Mouse (Mus musculus) spleen, adult 2 months (tissue): ENCODE measurements around the gene Senp2. TPM values are rescaled to one million over a fixed set of nuclear protein-coding genes. Genes with fewer than 3 reads are reported as not detected.
A peak's percentile ranks its signal among the peaks of the same experiment; 100 is the strongest.
"Not testable (repeated sequence)": the region's sequence is repeated elsewhere in the genome, so short reads cannot be mapped to it uniquely, and the experiment has no call there.

Source experiments
- DNase-seq, 2 experiments: peaks; one replicate each; pipeline versions ENCODE4 v3.0.0 to v3.0.0-alpha.2; 2012 to 2021; ENCODE audit warnings: low spot score in 2 of 2, low read depth in 1 of 2
- H3K27ac ChIP-seq: fragments of 200-500 bp; 2 replicates; pipeline ENCODE4 v1.5.1; 2012; ENCODE audit warnings: low read length, inconsistent platforms; ENCODE audit not compliant: insufficient read depth
- H3K27me3 ChIP-seq: fragments of 200-500 bp; 2 replicates; pipeline ENCODE4 v1.6.1; 2012; ENCODE audit warnings: mild to moderate bottlenecking, moderate library complexity, low read length, inconsistent platforms; ENCODE audit not compliant: control insufficient read depth, insufficient read depth
- H3K36me3 ChIP-seq: fragments of 200-500 bp; 2 replicates; pipeline ENCODE4 v1.6.1; 2012; ENCODE audit warnings: mild to moderate bottlenecking, low read length, inconsistent platforms; ENCODE audit not compliant: control insufficient read depth, insufficient read depth
- H3K4me1 ChIP-seq: fragments of 200-500 bp; 2 replicates; pipeline ENCODE4 v1.6.1; 2011; ENCODE audit warnings: inconsistent platforms; ENCODE audit not compliant: control insufficient read depth, insufficient read depth, insufficient read length
- H3K4me3 ChIP-seq: fragments of 200-500 bp; 2 replicates; pipeline ENCODE4 v1.5.1; 2011; ENCODE audit warnings: mild to moderate bottlenecking, inconsistent platforms; ENCODE audit not compliant: insufficient read depth, insufficient read length; ENCODE audit errors: extremely low read depth
- CTCF ChIP-seq: fragments of 200-500 bp; IDR thresholded peaks from 2 replicates; pipeline ENCODE4 v1.5.1; 2011; ENCODE audit warnings: mild to moderate bottlenecking, inconsistent platforms; ENCODE audit not compliant: insufficient read depth, insufficient read length, insufficient replicate concordance; ENCODE audit errors: extremely low read depth
- POLR2A ChIP-seq: fragments of 200-500 bp; IDR thresholded peaks from 2 replicates; pipeline ENCODE4 v1.6.1; 2011; ENCODE audit warnings: low read depth, low read length, inconsistent platforms
- WGBS: fragments of 180-500 bp; shearing (Covaris S2); methylation state at CpG from one replicate; pipeline ENCODE4 v1.1.7; 2018; 5-methylcytosine and 5-hydroxymethylcytosine counted together
- polyA plus RNA-seq: library from polyadenylated mRNA; depleted of rRNA; stranded (reverse); fragments of >200 nt; gene quantifications from 2 replicates; pipeline ENCODE4 v1.2.3, GENCODE M21; 2012

Senp2 gene
- polyA plus RNA-seq, 1 experiment, result 7.4 TPM

DNA sequence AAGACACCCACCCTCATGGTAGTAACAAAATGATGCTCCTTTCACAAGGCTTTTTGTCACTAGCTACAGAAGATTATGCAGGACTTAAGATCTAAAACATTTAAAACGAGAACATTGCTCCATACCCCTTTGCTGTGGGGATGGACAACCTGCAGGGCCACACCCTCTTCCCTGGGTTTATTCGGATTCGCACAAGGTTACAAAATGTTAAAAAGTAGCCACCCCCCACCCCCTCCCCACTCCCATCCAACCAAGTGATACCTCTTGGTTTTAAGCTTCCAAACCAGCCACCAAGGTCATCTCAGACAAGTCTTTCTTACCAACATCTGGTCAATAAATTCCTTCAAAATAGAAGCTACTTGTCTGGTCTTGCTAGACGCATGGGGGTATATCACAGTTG is 25.7 kb upstream of the Senp2 start:
- no peaks in the 10 kb centered on the region for H3K4me1 ChIP-seq
- H3K27ac ChIP-seq, result no peak overlapping the region
- H3K36me3 ChIP-seq, result no peaks in the 10 kb centered on the region
- TF ChIP-seq POLR2A (no peak), CTCF (no peak)
- 95% methylated on average over 4 of the region's 4 CpGs for WGBS
- no peak overlapping the region for H3K4me3 ChIP-seq
- no peak for DNase-seq
- no peaks in the 10 kb centered on the region for H3K27me3 ChIP-seq

DNA sequence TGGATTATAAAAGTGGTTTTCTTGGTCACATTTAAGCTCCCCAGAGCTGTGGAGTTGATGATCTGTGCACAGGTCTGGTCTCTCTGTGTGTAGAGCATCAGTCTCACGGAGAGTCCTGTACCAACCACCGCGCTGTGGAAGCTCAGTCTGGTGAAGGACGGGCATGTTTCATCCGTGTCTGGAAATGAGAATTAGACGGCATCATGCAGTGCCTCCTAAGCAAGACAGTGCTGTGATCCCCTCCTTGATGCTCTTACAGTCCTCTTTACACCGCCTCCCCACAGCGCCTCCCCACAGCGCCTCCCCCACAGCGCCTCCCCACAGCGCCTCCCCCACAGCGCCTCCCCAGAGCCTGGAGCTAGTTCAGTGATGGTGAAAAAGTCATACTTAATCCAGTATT is 25.2 kb upstream of the Senp2 start:
- Histone ChIP-seq H3K27ac (no peak overlapping the region), H3K4me1 (no peaks in the 10 kb centered on the region), H3K4me3 (no peak overlapping the region), H3K36me3 (no peaks in the 10 kb centered on the region), H3K27me3 (no peaks in the 10 kb centered on the region)
- TF ChIP-seq POLR2A (no peak), CTCF (no peak)
- 93% methylated on average over 12 of the region's 12 CpGs for WGBS
- DNase-seq, result no peak

DNA sequence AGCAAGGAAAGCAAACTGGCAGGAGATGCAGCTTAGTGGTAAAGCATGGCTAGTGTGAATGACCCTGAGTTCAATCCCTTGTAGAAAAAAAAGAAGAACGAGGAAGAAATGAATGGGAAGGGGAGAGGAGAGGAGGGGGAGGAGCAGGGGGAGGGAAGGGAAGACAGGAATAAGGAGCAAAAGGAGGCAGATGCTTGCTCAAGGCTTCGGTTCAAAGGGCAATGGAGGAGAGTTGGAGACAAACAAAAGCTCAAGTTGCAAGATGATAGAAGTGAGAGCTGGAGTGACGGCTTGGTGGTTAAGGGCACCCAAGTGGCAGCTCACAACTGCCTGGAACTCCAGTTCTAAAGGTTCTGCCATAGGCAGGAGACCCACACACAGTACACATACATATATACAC is 23.1 kb upstream of the Senp2 start:
- WGBS, result 73% methylated on average over 3 of the region's 3 CpGs
- H3K4me3 ChIP-seq, result no peak overlapping the region
- DNase-seq, result no peak

DNA sequence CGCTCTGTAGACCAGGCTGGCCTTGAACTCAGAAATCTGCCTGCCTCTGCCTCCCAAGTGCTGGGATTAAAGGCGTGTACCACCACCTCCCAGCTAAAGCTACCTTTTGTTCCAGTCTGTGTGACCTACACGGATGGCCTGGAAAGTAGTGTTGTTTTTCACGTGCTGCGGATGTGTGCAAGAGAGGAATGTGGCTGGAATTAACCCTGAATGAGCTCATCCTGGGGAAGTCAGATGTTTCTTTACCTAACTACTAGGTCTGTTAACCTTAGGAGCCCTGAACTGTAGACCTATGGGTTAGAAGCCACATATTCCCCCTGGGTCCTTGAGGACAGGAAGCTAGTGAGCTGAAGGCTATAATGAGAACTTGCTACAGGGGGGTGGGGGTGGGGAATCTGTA is 21.3 kb upstream of the Senp2 start:
- H3K27me3 ChIP-seq, result no peaks in the 10 kb centered on the region
- TF ChIP-seq POLR2A, result no peak
- TF ChIP-seq CTCF, result no peak
- no peaks in the 10 kb centered on the region for H3K4me1 ChIP-seq
- no peak overlapping the region for H3K27ac ChIP-seq
- 83% methylated on average over 5 of the region's 5 CpGs for WGBS
- no peaks in the 10 kb centered on the region for H3K36me3 ChIP-seq
- H3K4me3 ChIP-seq, result no peak overlapping the region
- DNase-seq, result no peak

More for the DNA sequence above, 23.1 kb upstream of the Senp2 start:
- TF ChIP-seq CTCF (no peak), POLR2A (no peak)
- Histone ChIP-seq H3K27ac (no peak overlapping the region), H3K36me3 (no peaks in the 10 kb centered on the region), H3K4me1 (no peaks in the 10 kb centered on the region), H3K27me3 (no peaks in the 10 kb centered on the region)

DNA sequence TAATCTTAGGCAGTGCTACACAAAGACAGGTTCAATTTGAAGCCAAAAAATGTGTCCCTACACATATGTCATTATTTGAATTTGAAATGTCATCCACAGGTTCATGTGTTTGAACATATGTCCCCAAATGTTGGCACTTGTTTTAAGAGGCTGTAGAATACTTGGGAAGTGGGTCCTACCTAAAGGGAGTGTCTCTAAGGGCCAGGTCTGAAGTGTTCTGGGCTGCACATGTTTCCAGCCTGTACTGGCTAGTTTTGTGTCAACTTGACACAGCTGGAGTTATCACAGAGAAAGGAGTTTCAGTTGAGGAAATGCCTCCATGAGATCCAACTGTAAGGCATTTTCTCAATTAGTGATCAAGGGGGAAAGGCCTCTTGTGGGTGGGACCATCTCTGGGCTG is 18.4 kb upstream of the Senp2 start:
- not testable (repeated sequence) for H3K4me3 ChIP-seq, H3K27me3 ChIP-seq, H3K27ac ChIP-seq, H3K36me3 ChIP-seq, H3K4me1 ChIP-seq, DNase-seq

DNA sequence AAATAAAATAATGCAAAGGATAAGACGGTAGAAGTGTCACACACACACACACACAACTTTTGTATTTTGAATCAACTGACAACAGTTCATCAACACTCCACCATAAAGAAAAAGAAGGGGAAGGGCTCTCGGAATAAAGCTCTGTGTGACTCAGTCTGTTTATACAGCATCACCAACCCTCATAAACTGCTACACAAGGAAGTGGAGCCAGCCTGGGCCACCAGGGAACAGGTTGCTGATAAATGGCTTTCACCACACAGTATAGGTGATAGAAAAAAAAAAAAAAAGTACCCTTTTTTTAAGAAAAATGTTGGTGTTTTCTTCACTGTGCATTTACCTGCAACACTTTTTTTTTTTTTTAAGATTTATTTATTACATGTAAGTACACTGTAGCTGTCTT is 17.5 kb upstream of the Senp2 start:
- H3K4me3 ChIP-seq, result no peak overlapping the region
- DNase-seq, result no peak
- no peak overlapping the region for H3K27ac ChIP-seq
- H3K4me1 ChIP-seq, result no peaks in the 10 kb centered on the region
- WGBS, result 89% methylated on average over 2 of the region's 2 CpGs
- no peaks in the 10 kb centered on the region for H3K27me3 ChIP-seq
- no peaks in the 10 kb centered on the region for H3K36me3 ChIP-seq
- TF ChIP-seq CTCF (no peak), POLR2A (no peak)

DNA sequence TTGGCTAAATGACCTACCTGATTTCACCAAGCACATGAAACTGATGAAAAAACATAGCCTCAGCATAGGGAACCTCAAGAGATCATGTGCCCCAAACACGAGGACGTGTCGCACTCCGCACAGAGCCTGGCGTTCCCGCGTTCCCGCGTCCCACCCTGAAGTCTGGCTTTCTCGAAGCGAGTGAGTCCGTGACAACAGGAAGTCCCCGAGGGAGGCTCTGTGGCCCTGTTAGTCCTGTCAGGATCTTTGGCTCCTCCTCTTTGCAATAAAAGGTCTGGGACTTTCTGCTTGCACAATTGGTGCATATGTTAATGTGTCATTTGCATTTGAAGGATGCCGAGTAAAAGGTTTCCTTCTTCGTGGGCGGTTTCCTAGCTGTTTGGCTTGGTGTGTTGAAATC is 14.0 kb upstream of the Senp2 start, which contains the start of gene Liph:
Gene Liph, minus strand, starts transcription at position 360 of the 400 bp plus-strand sequence.
- Histone ChIP-seq H3K27me3 (no peaks in the 10 kb centered on the region), H3K4me1 (no peaks in the 10 kb centered on the region), H3K4me3 (peak within 1 kb of the TSS; percentile 21; the same call in 1 of the 2 replicates), H3K27ac (no peak within 1 kb of the TSS), H3K36me3 (no peaks in the 10 kb centered on the region)
- DNase-seq, result no peak
- WGBS, result 32% methylated on average over 16 of the region's 16 CpGs
- TF ChIP-seq CTCF (no peak), POLR2A (no peak)

DNA sequence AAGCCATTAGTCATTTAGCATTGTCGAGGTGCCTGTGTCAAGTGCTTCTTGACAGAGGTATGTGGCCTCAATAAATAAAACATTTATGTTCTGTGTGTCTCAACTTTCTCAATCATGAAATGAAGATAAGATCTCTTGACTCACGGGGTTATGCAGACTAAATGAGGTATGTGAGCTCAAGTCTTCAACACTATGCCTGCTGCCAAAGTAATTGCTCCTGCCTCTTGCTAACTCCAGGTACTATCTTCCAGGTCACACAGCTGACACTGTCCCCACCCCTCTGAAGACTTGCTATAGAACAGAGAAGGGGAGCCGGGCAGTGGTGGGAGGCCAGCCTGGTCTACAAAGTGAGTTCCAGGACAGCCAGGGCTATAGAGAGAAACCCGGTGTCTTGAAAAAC is 12.9 kb upstream of the Senp2 start:
- no peaks in the 10 kb centered on the region for H3K27me3 ChIP-seq
- TF ChIP-seq POLR2A (no peak), CTCF (no peak)
- 56% methylated on average over 4 of the region's 4 CpGs for WGBS
- no peaks in the 10 kb centered on the region for H3K36me3 ChIP-seq
- no peak overlapping the region for H3K4me3 ChIP-seq
- no peaks in the 10 kb centered on the region for H3K4me1 ChIP-seq
- no peak for DNase-seq
- no peak overlapping the region for H3K27ac ChIP-seq
